Mouse (Mus musculus) heart, postnatal 0 days (tissue): Measurements from ENCODE around the gene Zfp704. TPM values are rescaled to one million over a fixed set of nuclear protein-coding genes. Genes with fewer than 3 reads are reported as not detected.

Experiments used
- ATAC-seq: fragments of 200-750 bp; cut with Nextera tagmentation; 2 replicates; pipeline ENCODE4 v1.8.0; 2017; ENCODE audit warnings: low read depth, moderate number of reproducible peaks, moderate library complexity; ENCODE audit not compliant: insufficient read depth
- DNase-seq: peaks from one replicate; pipeline ENCODE4 v3.0.0-alpha.2; 2016; ENCODE audit warnings: low spot score
- H3K27ac ChIP-seq: fragments of 300-500 bp; sonication (generic); 2 replicates; pipeline ENCODE4 v1.5.1; 2014; ENCODE audit warnings: low read depth, mild to moderate bottlenecking
- H3K27me3 ChIP-seq: fragments of 300-500 bp; sonication (generic); 2 replicates; pipeline ENCODE4 v1.6.1; 2014; ENCODE audit warnings: low read length, mixed read lengths; ENCODE audit not compliant: control insufficient read depth, insufficient read depth
- H3K36me3 ChIP-seq: fragments of 300-500 bp; sonication (generic); replicated peaks from 2 replicates; pipeline ENCODE4 v1.6.1; 2014; ENCODE audit warnings: low read length, mixed read lengths; ENCODE audit not compliant: control insufficient read depth, insufficient read depth
- H3K4me1 ChIP-seq: fragments of 300-500 bp; sonication (generic); 2 replicates; pipeline ENCODE4 v1.6.1; 2014; ENCODE audit warnings: antibody characterized with exemption; ENCODE audit not compliant: control insufficient read depth, insufficient read depth
- H3K4me2 ChIP-seq: fragments of 300-500 bp; sonication (generic); 2 replicates; pipeline ENCODE4 v1.6.1; 2014; ENCODE audit warnings: low read depth, mild to moderate bottlenecking, low read length, moderate library complexity
- H3K4me3 ChIP-seq: fragments of 300-500 bp; sonication (generic); 2 replicates; pipeline ENCODE4 v1.5.1; 2014; ENCODE audit warnings: low read depth, low read length
- H3K9ac ChIP-seq: fragments of 300-500 bp; sonication (generic); replicated peaks from 2 replicates; pipeline ENCODE4 v1.6.1; 2014; ENCODE audit warnings: low read depth, low read length, mixed read lengths
- H3K9me3 ChIP-seq: fragments of 300-500 bp; sonication (generic); replicated peaks from 2 replicates; pipeline ENCODE4 v1.6.1; 2016; ENCODE audit warnings: low read length; ENCODE audit not compliant: control insufficient read depth
- CTCF ChIP-seq: IDR thresholded peaks from 2 replicates; pipeline ENCODE4 v1.5.1; 2016; ENCODE audit warnings: antibody characterized with exemption, control low read depth, low read depth
- EP300 ChIP-seq: IDR thresholded peaks from 2 replicates; pipeline ENCODE4 v1.6.1; 2016; ENCODE audit warnings: antibody characterized with exemption, low read depth
- WGBS: fragments of 180-500 bp; shearing (Covaris S2); extraction: QIAGEN DNeasy Blood & Tissue Kit; methylation state at CpG from one replicate; pipeline ENCODE4 v1.1.7; 2014; 5-methylcytosine and 5-hydroxymethylcytosine counted together
- polyA plus RNA-seq: library from polyadenylated mRNA; unstranded; fragments of >200 nt; fragmentation: Nextera tagmentation; extraction: Ambion mirVana; gene quantifications from 2 replicates; pipeline ENCODE4 v1.2.1, GENCODE M21; 2015
- total RNA-seq: library from RNA; depleted of rRNA; stranded (reverse); fragments of >200 nt; gene quantifications from 2 replicates; pipeline ENCODE4 v1.2.3, GENCODE M21; 2014; ENCODE audit warnings: low replicate concordance

The Zfp704 gene
- total and polyA plus RNA-seq, 2 experiments from 2014 or later: 3.5 to 15.8 TPM

DNA sequence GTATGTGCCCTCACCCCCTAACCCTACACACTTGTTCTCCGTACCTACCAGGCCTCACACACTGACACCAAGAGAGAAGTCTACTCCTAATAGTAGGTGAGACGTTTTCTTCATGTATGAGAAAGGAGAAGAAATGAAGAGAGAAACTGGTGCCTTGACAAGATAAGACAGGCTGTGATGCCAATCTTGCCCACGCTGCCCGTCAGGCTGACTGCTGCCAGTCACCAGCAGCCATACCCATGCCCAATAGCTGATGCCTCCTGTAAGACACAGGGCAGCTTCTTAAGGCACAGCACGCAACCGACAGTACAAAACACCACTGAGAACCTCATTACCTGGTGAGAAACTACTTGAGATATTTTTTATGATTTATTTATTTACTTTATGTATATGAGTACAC is 55.0 kb downstream of the Zfp704 start:
- Histone ChIP-seq H3K27me3 (no peaks in the 10 kb centered on the region), H3K9me3 (no peaks in the 10 kb centered on the region), H3K4me3 (no peak overlapping the region), H3K27ac (no peak overlapping the region), H3K4me2 (no peak overlapping the region), H3K4me1 (peaks cover 16% of the 10 kb centered on the region), H3K36me3 (no peaks in the 10 kb centered on the region), H3K9ac (no peak overlapping the region)
- DNase-seq (no peak), ATAC-seq (no peak)
- TF ChIP-seq CTCF (no peak), EP300 (no peak)
- WGBS: 92% methylated on average over 6 of the region's 6 CpGs

DNA sequence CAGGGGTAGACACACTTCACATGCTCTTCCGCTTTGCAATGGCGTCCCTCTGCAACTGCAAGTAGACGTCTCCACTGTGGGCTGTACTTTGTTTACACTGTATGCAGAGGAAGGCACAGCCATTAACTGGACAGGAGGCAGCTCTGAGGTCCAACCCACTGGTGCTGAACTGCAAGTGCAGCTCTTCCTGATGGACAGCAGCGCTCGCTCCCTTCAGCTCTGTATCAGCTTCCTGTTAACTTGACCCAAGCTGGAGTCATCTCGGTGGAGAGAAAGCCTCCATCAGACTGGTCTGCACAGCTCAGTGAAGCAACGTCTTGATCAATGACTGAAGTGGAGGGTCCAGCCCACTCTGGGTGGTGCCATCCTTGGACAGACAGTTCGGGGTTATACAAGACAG is 57.6 kb downstream of the Zfp704 start:
- no peaks in the 10 kb centered on the region for H3K27me3 ChIP-seq
- no peak overlapping the region for H3K27ac ChIP-seq
- no peaks in the 10 kb centered on the region for H3K9me3 ChIP-seq
- WGBS: 37% methylated on average over 8 of the region's 8 CpGs
- H3K9ac ChIP-seq: no peak overlapping the region
- H3K4me2 ChIP-seq: no peak overlapping the region
- H3K4me3 ChIP-seq: no peak overlapping the region
- peaks cover 26% of the 10 kb centered on the region for H3K4me1 ChIP-seq
- ATAC-seq (peak; percentile 54; the same call in 1 of the 2 replicates), DNase-seq (peak; percentile 52)
- TF ChIP-seq EP300 (no peak), CTCF (0 out of 2 replicates have a peak, but pooled peaks have one; percentile 3)
- no peaks in the 10 kb centered on the region for H3K36me3 ChIP-seq

DNA sequence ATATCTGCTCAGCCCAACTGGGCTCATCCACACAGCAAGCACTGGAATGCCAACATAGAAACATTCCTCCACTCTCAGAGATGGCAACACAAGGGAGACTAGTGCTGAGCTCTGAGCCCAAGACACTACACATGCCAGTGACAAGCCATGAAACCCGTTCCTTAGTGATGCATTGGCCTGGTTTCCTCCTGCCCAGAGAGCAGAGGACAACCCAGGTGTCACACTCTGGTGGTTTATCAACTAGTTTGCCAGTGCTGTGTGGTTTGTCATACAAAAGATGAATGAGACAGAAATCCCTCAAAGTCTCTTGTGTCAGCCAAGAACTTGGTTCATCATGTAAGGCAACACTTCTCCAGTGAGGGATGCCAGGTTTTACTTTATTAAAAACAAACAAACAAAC is 59.0 kb downstream of the Zfp704 start:
- Histone ChIP-seq H3K4me1 (peaks cover 34% of the 10 kb centered on the region), H3K9me3 (no peaks in the 10 kb centered on the region), H3K27ac (no peak overlapping the region; the same call in 1 of the 2 replicates), H3K9ac (no peak overlapping the region), H3K27me3 (no peaks in the 10 kb centered on the region), H3K4me2 (no peak overlapping the region), H3K4me3 (no peak overlapping the region), H3K36me3 (no peaks in the 10 kb centered on the region)
- DNase-seq: no peak
- TF ChIP-seq CTCF (no peak), EP300 (no peak)
- no peak for ATAC-seq
- WGBS: 58% methylated on average over 1 of the region's 1 CpGs

DNA sequence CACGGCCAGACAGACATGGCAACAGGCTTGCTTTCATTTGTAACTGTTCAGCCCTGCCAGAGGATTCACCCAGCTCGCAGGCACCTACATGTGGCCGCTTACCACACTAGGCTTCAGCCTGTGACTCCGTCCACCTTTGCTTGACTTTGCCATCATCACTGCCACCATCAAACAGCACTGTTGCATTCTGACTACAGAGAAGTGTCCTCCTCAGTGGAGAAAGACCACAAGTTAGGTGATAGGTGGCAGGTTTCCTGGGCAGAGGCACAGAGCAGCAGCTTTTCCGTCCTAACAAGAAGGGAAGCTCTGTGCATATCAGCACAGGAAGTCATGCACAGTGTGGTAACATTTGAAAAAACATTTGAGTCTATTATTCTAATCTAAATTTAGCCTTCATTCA is 60.1 kb downstream of the Zfp704 start:
- DNase-seq (no peak), ATAC-seq (no peak)
- H3K4me2 ChIP-seq: no peak overlapping the region

DNA sequence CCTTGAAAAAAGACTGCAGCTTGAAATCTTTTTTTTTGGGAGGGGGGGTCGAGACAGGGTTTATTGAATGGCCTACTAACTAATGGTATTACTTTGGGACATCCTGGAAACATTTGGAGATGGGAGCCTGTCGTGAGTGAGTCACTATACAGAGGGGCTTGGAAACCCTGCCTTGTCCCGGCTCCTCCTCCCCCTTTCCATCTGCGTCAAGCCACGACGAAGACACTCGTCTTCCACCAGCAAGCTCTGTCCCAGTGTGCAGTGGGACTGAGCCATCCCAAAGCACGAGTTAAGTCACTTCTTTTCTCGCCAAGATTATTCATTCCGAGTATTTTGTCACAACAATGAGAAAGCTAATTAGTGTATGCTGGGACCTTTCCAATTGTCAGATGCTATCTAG is 61.7 kb downstream of the Zfp704 start:
- ATAC-seq (no peak), DNase-seq (no peak)
- Histone ChIP-seq H3K27me3 (no peaks in the 10 kb centered on the region), H3K4me3 (no peak overlapping the region), H3K27ac (no peak overlapping the region), H3K4me1 (peaks cover 39% of the 10 kb centered on the region), H3K4me2 (no peak overlapping the region), H3K9ac (no peak overlapping the region), H3K36me3 (no peaks in the 10 kb centered on the region), H3K9me3 (no peaks in the 10 kb centered on the region)
- WGBS: 40% methylated on average over 10 of the region's 10 CpGs
- TF ChIP-seq EP300: no peak
- no peak for TF ChIP-seq CTCF

More for the DNA sequence above, 60.1 kb downstream of the Zfp704 start:
- TF ChIP-seq EP300: no peak
- no peak for TF ChIP-seq CTCF
- no peaks in the 10 kb centered on the region for H3K9me3 ChIP-seq
- peaks cover 34% of the 10 kb centered on the region for H3K4me1 ChIP-seq
- H3K9ac ChIP-seq: no peak overlapping the region
- no peak overlapping the region for H3K4me3 ChIP-seq
- no peaks in the 10 kb centered on the region for H3K36me3 ChIP-seq
- no peaks in the 10 kb centered on the region for H3K27me3 ChIP-seq
- 57% methylated on average over 5 of the region's 5 CpGs for WGBS
- H3K27ac ChIP-seq: peak overlapping the region; percentile 18; the same call in 1 of the 2 replicates
